Mouse (Mus musculus) cerebellum, adult 11 months (tissue): Measurements from ENCODE around the gene Arl3.

ENCODE experiments used
- DNase-seq: peaks from one replicate; pipeline ENCODE4 v3.0.0; 2022

Gene Arl3

GRCm38 (mm10) chr19:46499836-46500580 is 73.0 kb downstream of the Arl3 start:
- DNase-seq: peak; percentile 95

- DNase-seq: no peak
Measured at GRCm38 (mm10) chr19:46499539-46499835, 73.5 kb downstream of the Arl3 start.

GRCm38 (mm10) chr19:46497230-46497629 is 75.8 kb downstream of the Arl3 start:
- no peak for DNase-seq

- DNase-seq: no peak
Measured at GRCm38 (mm10) chr19:46495136-46495535, 77.9 kb downstream of the Arl3 start.

DNA sequence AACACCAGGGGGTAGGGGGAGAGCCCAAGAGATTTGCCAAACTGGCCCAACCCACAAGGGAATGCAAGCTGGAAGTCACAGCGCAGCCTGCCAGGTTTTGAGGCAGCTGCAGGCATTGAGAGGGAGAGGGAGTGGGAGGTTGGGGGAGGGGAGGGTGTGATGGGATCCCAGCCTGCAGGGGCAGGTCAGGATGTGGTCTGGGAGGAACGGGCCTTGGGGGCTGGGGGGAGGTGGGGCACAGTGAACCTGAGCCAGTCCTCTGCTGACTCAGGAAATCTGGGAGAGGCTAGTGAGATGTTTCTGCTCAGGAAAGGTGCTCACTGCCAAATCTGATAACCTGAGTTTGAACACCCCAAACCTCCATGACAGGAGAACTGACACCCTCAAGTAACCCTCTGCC is 82.4 kb downstream of the Arl3 start:
- no peak for DNase-seq

- no peak for DNase-seq
Measured at GRCm38 (mm10) chr19:46489448-46489847, 83.5 kb downstream of the Arl3 start.

GRCm38 (mm10) chr19:46486709-46487108 is 86.3 kb downstream of the Arl3 start:
- DNase-seq: no peak

DNA sequence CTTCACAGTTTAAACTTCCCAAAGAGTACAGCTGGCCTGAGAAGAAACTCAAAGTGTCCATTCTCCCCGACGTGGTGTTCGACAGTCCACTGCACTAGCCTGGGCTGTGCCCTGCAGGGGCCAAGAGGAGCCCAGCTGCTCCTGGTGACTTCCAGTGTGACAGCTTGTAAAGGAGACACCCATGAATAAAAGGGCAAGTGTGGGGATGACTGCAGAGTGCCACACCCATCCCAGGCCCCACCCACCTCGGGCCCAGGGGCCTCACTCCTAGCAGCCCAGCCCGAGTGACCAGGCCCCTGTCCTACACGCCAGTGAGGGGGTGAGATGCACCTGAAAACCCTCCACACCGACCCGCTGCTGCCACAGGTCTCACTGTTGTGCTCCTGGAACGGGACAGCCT is 87.2 kb downstream of the Arl3 start:
- no peak for DNase-seq

- no peak for DNase-seq
Measured at GRCm38 (mm10) chr19:46484518-46484917, 88.5 kb downstream of the Arl3 start.

DNA sequence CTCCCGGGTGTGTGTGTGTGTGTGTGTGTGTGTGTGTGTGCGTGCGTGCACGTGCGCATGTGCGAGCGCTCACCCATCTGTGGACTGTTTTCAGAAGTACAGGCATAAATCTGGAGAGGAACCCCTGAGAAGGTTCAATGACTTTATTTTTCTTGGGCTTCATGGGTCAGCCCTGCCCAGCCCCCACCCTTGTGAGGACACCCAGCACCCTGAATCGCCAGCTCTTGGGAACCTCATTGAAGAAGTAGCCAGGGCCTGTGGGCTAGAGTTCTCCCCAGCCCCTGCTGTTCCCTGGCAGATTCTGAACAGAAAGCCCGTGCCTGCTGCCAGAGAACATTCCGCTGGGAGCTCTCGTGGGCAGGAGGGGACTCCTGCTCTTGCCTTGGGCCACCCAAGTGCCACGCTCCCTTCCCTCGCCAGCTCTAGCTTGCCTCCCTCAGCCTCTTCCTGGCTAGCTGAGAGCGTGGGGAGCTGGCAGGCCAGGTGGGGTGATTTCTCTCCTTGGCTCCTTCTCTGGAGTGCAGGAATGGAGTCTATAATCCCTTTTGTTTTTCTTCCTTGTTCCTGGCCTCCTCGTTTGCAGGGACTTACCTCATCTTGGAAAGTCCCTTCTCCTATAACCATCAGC is 89.2 kb downstream of the Arl3 start:
- DNase-seq: no peak

- no peak for DNase-seq
Measured at GRCm38 (mm10) chr19:46482896-46483516, 90.0 kb downstream of the Arl3 start.

- no peak for DNase-seq
Measured at GRCm38 (mm10) chr19:46481756-46482155, 91.2 kb downstream of the Arl3 start.

DNA sequence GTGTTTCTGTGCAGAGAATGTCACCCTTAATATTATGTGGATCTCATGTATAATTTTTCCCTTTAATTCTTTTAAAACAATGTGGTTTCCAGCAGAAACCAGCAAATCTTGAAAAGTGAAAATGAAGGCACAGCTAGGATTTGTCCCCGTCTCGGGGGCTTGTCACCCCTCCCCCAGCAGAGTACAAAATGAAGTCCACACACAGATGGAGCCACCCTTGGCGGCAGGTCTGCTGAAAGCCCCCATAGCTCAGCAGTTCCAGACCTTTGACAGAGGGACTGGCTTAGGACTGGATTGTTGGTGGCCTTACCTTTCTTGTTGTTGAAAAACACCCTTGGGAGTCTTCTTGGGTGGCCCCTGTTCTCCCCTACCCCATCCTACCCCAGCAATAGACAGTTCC is 91.6 kb downstream of the Arl3 start:
- no peak for DNase-seq
